Mouse (Mus musculus) olfactory bulb, adult 2 months (tissue): ENCODE measurements around the gene Galnt17. TPM values are rescaled to one million over a fixed set of nuclear protein-coding genes. Genes with fewer than 3 reads are reported as not detected.

Experiments used
- H3K27ac ChIP-seq: fragments of 200-500 bp; 2 replicates; pipeline ENCODE4 v1.5.1; 2012; ENCODE audit warnings: low read depth, low read length; ENCODE audit not compliant: insufficient read depth
- H3K4me1 ChIP-seq: fragments of 200-500 bp; 2 replicates; pipeline ENCODE4 v1.6.1; 2012; ENCODE audit warnings: low read length; ENCODE audit not compliant: control insufficient read depth, insufficient read depth
- H3K4me3 ChIP-seq: fragments of 200-500 bp; 2 replicates; pipeline ENCODE4 v1.5.1; 2012; ENCODE audit warnings: mild to moderate bottlenecking, low read depth, low read length, moderate library complexity; ENCODE audit not compliant: insufficient read depth
- CTCF ChIP-seq: fragments of 200-500 bp; IDR thresholded peaks from 2 replicates; pipeline ENCODE4 v1.5.1; 2012; ENCODE audit warnings: low read depth, mild to moderate bottlenecking, low read length, moderate library complexity; ENCODE audit not compliant: insufficient read depth
- POLR2A ChIP-seq: fragments of 200-500 bp; IDR thresholded peaks from 2 replicates; pipeline ENCODE4 v1.6.1; 2012; ENCODE audit warnings: mild to moderate bottlenecking, low read depth, low read length, moderate library complexity; ENCODE audit not compliant: insufficient read depth
- WGBS: fragments of 180-500 bp; shearing (Covaris S2); methylation state at CpG from one replicate; pipeline ENCODE4 v1.1.7; 2018; 5-methylcytosine and 5-hydroxymethylcytosine counted together
- polyA plus RNA-seq: library from polyadenylated mRNA; stranded (reverse); fragments of >200 nt; gene quantifications from 2 replicates; pipeline ENCODE4 v1.2.4, GENCODE M21; 2012; ENCODE audit warnings: low replicate concordance; ENCODE audit not compliant: missing spikeins, insufficient read depth, insufficient read length

Galnt17 gene
- polyA plus RNA-seq, 1 experiment: not detected

DNA sequence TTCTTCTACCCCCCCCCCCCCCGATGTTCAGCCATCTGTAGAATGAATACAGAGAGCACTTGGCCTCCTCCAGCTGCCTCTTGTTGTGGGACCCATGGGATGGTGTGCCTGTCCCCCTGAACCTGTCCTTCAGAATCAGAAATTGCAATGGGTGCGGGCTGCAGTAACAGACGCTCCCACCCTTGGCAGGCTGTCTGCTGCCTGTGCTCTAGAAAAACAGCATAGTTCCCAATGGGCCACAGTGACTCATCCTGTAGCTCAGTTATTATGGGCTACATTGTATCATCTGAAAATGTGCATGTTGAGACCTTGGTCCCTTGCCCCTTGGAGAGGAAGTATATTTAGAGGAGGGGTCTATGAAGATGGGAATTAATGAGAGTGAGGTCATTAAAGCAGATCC is 283.8 kb downstream of the Galnt17 start:
- Histone ChIP-seq H3K4me3 (no peak overlapping the region), H3K4me1 (peaks cover 3% of the 10 kb centered on the region; the same call in 1 of the 2 replicates), H3K27ac (no peak overlapping the region)
- no peak for TF ChIP-seq CTCF
- no peak for TF ChIP-seq POLR2A
- 58% methylated on average over 3 of the region's 3 CpGs for WGBS

DNA sequence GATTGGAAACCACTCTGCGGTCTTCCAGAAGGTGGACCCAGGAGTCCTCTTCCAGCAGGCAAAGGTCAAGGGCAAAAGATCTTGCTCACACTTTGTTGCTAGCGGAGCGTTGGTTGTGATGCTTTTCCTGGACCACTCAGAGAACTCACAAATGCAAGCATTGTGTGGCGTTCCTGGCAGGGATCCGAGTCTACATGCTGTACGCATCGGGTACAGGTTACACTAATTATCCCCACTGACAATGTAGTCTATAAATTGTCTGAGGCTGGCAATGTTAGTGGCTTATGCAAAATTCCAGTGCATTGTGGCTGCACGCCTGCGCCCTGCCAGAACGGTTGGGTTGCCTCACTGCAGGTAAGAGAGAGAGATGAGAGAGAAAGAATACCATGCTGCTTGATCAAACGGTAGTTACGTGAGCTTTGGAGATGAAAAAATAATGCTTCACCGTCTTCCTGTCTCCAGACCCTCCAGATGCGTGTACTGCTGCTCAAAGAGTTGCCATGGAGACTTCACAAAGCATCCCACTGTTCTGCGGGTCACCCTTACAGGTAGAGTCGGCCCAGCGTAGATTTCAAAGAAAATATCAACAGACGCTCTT is 285.8 kb downstream of the Galnt17 start:
- no peak overlapping the region for H3K4me3 ChIP-seq
- no peak overlapping the region for H3K27ac ChIP-seq
- H3K4me1 ChIP-seq: peaks cover 5% of the 10 kb centered on the region; the same call in 1 of the 2 replicates
- TF ChIP-seq CTCF (no peak), POLR2A (no peak)
- 78% methylated on average over 18 of the region's 18 CpGs for WGBS

DNA sequence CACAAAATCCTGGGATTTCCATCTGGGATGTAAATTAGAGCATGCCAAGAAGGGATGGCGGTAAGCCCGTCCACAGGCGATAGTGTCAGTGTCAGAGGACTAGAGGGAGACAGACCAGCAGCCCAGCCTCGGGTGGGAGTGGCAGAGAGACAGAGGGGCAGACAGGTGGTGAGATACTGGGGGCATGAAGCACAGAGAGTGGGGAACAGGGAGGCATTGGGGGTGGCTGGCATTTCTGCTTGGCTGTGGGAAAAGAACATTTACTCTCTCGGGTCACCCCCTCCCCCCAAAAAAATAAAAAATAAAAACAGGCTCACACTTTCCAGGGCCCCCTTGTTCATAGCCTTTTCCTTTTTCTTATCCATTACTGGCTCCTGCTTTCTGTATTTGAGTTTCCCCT is 287.4 kb downstream of the Galnt17 start:
- Histone ChIP-seq H3K4me1 (peaks cover 5% of the 10 kb centered on the region; the same call in 1 of the 2 replicates), H3K4me3 (no peak overlapping the region), H3K27ac (no peak overlapping the region)
- 71% methylated on average over 5 of the region's 5 CpGs for WGBS
- no peak for TF ChIP-seq POLR2A
- no peak for TF ChIP-seq CTCF

DNA sequence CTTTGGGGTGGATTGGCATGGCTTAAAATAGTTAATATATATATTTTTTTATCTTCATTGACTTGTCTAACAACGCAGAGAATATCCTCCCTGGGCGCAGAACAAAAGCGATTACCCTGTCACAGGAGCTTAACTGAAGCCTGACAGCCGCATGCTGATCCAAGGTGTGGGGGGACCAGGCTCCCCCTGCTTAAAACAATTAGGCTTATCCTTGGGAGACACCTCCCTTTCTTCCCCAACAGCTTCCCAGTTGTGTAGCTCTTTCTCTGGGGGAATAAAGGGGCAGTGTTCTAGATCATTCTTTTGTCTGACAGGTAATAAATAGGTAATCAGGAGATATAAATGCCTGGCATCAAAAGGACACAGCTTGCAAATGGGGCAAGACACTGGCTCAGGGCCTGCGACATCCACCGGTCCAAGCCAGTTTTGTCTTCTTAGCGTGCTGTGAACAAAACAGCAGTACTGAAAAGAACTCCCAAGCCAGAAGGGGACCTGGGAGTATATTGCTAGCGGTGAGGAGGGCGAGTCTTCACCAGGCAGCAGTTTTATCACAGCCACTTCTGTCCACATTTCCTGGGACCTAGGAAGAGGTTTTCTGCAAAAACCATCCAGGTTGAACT is 288.8 kb downstream of the Galnt17 start:
- H3K4me3 ChIP-seq: no peak overlapping the region
- peaks cover 4% of the 10 kb centered on the region; the same call in 1 of the 2 replicates for H3K4me1 ChIP-seq
- WGBS: 70% methylated on average over 9 of the region's 9 CpGs
- no peak for TF ChIP-seq CTCF
- no peak for TF ChIP-seq POLR2A
- no peak overlapping the region for H3K27ac ChIP-seq

DNA sequence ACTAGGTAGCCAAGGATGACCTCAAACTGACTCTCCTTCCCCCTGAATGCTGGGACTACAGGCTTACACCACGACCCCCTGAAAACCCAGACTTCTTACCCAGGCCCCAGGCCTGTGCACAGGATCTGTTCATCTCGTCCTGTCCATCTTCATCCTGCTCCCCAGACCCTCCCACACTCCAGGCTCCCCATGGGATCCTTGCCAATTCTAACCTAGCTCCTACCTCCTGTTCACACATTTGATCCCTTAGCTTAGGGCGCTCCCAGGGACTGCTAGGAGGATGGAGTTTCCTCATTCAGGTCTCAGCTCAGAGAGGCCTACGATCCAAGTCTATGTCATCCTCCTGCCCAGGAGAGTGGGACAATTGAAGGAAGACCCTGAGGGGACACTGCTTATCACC is 292.2 kb downstream of the Galnt17 start:
- H3K4me1 ChIP-seq: 0 out of 2 replicates have a peak, but pooled peaks cover 2% of the 10 kb centered on the region
- TF ChIP-seq POLR2A (no peak), CTCF (no peak)
- H3K27ac ChIP-seq: no peak overlapping the region
- H3K4me3 ChIP-seq: no peak overlapping the region
- 88% methylated on average over 4 of the region's 4 CpGs for WGBS

DNA sequence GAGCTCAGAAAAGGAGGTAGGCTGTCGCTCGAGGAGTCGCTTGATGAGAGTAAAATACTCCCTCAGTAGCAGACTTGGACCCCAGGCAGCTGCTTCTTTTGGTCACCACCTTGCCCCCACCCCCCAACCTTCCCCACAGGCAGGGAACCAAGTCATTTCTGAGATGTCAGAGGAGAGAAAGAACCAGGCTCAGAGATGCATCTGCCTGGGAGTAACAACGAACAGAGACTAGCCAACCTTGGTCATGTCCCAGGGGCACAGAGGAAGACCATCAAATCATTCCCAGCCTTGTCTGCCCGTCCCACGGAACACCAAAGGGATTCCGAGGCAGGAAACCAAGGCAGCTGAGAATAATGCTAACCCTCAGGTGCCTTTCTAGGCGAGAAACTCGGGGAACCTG is 293.0 kb downstream of the Galnt17 start:
- no peak overlapping the region for H3K27ac ChIP-seq
- H3K4me1 ChIP-seq: 0 out of 2 replicates have a peak, but pooled peaks cover 2% of the 10 kb centered on the region
- no peak overlapping the region for H3K4me3 ChIP-seq
- no peak for TF ChIP-seq POLR2A
- no peak for TF ChIP-seq CTCF
- 65% methylated on average over 9 of the region's 9 CpGs for WGBS

DNA sequence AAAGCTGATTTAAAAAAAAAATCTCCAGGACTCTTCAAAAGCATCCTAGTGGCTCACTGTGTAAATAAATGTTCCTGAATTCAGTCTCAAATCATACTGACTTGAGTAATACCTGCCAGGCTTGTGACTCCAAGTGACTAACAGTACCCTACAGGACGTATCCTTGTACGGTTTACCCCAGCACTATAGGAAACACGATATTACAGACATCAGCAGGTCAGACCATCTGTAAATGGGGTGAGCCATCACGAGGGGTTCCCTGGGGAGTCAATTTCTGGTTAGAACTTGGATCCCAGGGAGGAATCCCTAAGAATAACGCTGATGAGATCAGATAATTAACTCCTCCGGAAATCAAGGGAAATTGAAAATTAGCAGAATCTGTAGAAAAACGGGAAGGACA is 294.5 kb downstream of the Galnt17 start:
- Histone ChIP-seq H3K4me3 (no peak overlapping the region), H3K27ac (no peak overlapping the region), H3K4me1 (0 out of 2 replicates have a peak, but pooled peaks cover under 1% of the 10 kb centered on the region)
- 50% methylated on average over 7 of the region's 7 CpGs for WGBS
- TF ChIP-seq CTCF: no peak
- TF ChIP-seq POLR2A: no peak

DNA sequence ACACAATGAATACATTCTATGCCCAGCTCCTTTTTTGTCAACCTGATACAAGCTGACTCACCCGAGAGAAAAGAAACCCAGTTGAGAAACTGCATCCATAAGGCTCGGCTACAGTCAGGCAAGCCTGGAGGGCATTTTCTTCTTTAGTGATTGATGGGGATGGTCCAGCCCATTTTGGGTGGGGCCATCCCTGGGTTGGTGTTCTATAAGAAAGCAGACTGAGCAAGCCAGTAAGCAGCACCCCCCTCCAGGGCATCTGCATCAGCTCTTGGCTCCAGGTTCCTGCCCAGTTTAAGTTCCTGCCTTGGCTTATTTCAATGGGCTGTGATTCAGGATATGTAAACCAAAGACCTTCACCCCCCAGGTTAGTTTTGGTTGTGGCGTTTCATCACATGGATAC is 295.2 kb downstream of the Galnt17 start:
- TF ChIP-seq POLR2A (no peak), CTCF (no peak)
- no peaks in the 10 kb centered on the region for H3K4me1 ChIP-seq
- H3K27ac ChIP-seq: no peak overlapping the region
- 81% methylated on average over 3 of the region's 3 CpGs for WGBS
- no peak overlapping the region for H3K4me3 ChIP-seq

DNA sequence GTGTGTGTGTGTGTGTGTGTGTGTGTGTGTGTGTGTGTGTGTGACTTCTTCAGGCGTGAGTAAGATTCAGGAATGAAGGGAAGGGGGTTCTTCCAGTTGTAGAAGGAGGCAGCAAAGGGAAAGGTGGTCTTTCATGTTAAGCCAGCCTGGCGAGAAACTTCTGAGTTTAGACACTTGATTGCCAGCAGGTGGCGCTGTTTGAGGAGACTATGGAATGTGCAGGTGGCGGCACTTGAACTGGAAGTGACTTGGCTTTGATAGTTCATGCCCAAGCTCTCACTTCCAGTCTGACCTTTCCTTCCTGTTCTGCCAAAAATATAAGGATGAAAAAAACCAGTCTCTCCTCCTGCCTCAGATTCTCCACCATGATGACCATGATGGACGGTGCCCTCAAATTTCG is 298.8 kb downstream of the Galnt17 start:
- Histone ChIP-seq H3K4me3 (no peak overlapping the region), H3K4me1 (no peaks in the 10 kb centered on the region), H3K27ac (no peak overlapping the region)
- WGBS: 82% methylated on average over 6 of the region's 6 CpGs
- TF ChIP-seq POLR2A (no peak), CTCF (no peak)

DNA sequence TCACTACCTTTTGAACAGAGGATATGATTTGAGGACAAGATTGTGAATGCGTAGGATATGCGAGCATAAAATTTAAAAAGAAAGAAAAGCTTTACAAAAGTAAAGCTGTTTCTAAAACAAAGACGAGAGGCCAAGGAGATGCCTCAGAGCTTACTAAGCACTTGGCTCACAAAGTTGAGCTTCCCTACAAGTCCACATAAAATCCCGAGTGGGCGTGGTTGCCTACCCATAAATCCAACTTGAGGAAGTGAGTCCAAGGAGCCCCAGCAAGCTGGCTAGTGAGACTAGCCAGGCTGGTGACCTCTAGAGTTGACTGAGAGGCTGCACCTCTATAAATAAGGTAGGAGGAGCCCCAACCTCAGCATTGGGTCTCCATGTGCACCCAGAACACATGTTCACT is 299.8 kb downstream of the Galnt17 start:
- Histone ChIP-seq H3K27ac (no peak overlapping the region), H3K4me1 (no peaks in the 10 kb centered on the region), H3K4me3 (no peak overlapping the region)
- no peak for TF ChIP-seq CTCF
- no peak for TF ChIP-seq POLR2A
- WGBS: 95% methylated on average over 5 of the region's 5 CpGs
